Mouse (Mus musculus): ENCODE measurements at regions not wholly inside any gene's neighbourhood (a gene's known extent, or its start where the extent isn't known, plus 50 kb on each side); places are given as distances from the start of the nearest gene placed in this dataset.

GRCm38 (mm10) chr6:31189060-31189459, 209.5 kb upstream of the Mkln1 start:
- TF ChIP-seq MYOD1 (IDR thresholded peaks at IDR 0.05; ENCODE audit: control insufficient read depth, insufficient read length, low read depth) (no peak), CTCF (IDR thresholded peaks at IDR 0.05; ENCODE audit: control insufficient read depth, insufficient read depth, insufficient read length) (no peak)

Measured in C2C12 (cell line).